Mouse (Mus musculus): Measurements from ENCODE around the gene Pde6h. TPM values are rescaled to one million over a fixed set of nuclear protein-coding genes. Genes with fewer than 3 reads are reported as not detected.

The Pde6h gene
- 0.51 TPM for polyA plus RNA-seq (2017; shearing (Covaris generic))

DNA sequence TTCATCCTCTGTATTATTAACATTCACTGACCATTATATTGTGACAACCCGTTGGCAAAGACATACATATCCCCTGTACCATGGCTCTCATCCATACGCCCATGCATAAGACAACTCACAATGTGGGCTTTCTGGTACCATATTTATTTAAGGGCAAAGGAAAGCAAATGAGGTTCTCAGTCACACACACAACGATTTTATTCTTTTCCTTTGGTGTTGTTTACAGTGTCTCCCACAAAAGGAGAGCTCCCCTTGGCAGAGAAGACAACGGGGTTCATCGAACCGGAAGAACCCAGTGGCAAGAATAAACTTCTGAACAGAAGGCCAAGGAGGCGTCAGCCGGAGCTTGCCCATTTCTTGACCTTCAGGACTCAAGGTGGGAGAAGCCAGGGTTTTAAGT lies at the start of gene Pde6h:
Gene Pde6h (plus strand): TSS at position 301 of the 400 bp plus-strand sequence.

DNA sequence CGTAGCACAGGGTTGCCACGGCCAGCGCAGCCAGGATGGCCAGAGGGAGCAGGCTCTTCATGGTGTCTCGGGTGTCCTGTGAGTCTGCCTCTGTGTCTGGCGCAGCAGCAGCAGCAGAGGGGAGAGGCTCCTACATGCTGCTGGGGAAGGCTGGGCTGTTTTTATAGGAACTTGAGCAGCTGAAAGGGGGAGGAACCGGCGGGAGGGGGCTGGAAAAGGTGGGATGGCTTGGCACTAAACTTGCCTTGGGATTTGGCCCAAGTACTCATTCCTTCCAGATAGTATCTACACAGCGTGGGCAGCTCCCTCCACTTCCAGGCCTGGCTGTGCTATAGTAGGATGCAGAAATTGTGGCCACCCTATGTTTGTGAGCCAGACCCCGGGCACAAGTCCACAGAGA lies 48.0 kb upstream of the Pde6h start, which contains the start of gene Mgp:
Gene Mgp (minus strand): TSS at position 154 of the 400 bp plus-strand sequence.

DNA sequence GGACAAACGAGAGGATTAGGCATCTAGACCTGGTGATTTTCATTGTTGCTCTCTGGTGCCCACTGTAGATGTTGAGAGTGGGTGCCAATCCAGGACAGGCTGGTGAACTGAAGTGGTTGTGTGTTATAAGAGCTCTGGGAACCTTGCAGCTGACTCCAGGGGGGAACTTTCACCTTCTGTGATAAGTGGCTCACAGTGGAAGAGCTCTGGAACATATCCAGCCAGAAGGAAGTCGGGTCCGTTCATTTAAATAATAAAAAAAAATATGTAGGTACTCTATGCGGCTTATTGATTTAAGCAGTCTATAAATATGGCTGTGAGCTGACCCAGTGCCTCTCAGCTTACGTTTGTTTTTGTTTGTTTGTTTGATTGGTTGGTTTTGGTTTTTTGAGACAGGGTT lies 1.6 kb upstream of the Pde6h start, which contains the start of gene Erp27:
Gene Erp27 (minus strand): TSS at position 101 of the 400 bp plus-strand sequence.

DNA sequence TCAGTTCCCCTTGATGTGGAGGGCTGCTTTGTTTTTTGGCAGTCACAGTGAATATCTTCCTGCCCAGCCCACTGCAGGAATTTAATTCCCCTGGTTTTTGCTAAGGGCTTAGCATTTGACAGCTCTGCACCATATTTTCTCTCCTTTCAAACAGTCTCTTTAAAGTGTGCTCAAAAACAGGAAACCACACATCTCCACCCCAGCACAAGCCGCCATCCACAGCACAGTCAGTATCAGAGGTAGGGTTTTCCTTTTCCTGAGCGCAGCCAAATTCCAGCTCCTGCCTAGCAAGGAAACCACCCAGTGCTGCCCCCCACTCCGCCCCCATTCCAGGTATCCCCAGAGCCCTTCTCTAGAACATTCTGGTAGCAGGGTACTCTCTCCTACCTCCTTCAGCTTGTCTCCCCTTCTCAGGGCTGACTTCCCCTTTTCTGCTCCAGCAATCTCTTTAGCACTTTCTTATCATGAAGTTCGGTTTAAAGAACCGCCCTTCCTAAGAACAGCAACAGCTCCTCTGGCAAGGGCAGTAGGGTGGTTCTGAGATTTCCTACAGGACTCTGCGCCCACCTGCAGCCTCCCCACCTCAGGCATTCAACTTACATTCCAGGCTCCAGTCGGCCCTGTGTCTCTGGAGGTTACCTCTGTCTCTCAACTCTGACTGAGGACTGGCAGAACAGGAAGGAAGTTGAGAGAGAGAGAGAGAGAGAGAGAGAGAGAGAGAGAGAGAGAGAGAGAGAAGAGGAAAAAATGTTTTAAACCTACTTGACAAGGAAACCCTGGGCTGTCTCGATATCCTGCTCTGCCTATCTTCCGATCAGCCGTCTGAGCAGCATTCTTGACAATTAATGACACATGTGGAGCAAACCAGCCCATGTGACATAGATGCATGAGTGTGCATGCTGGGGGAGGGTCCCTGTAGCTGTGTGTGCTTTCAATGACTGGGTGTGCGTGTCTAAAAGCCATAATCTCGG lies 17.7 kb downstream of the Pde6h start, which contains the start of gene Arhgdib:
Gene Arhgdib (minus strand): TSS at position 849 of the 971 bp plus-strand sequence.

Other genes with a start within 250 kb of the Pde6h start
- not detected for gene Gucy2c, start 142.1 kb upstream of the Pde6h start, polyA plus RNA-seq (2017; shearing (Covaris generic))
- gene Hist4h4, start 119.4 kb upstream of the Pde6h start, polyA plus RNA-seq (2017; shearing (Covaris generic)), result 1.5 TPM
- gene H2afj, start 115.6 kb upstream of the Pde6h start, polyA plus RNA-seq (2017; shearing (Covaris generic)), result 144 TPM
- gene BC049715, start 96.2 kb upstream of the Pde6h start, polyA plus RNA-seq (2017; shearing (Covaris generic)), result 2.3 TPM
- gene Wbp11, start 95.6 kb upstream of the Pde6h start, polyA plus RNA-seq (2017; shearing (Covaris generic)), result 161 TPM
- gene Smco3, start 88.4 kb upstream of the Pde6h start, polyA plus RNA-seq (2017; shearing (Covaris generic)), result not detected
- gene Art4, start 66.1 kb upstream of the Pde6h start, polyA plus RNA-seq (2017; shearing (Covaris generic)), result not detected
- gene Mgp, start 48.0 kb upstream of the Pde6h start, polyA plus RNA-seq (2017; shearing (Covaris generic)), result not detected
- gene Erp27, start 1.7 kb upstream of the Pde6h start, polyA plus RNA-seq (2017; shearing (Covaris generic)), result 1.6 TPM
- gene Arhgdib, start 18.1 kb downstream of the Pde6h start, polyA plus RNA-seq (2017; shearing (Covaris generic)), result 1,327 TPM
- not detected for gene Rerg, start 246.7 kb downstream of the Pde6h start, polyA plus RNA-seq (2017; shearing (Covaris generic))